Mouse (Mus musculus) stomach, embryonic 14.5 days (tissue): ENCODE results near the gene Sh3glb2. TPM values are rescaled to one million over a fixed set of nuclear protein-coding genes. Genes with fewer than 3 reads are reported as not detected.

Experiments used
- ATAC-seq: fragments of 200-750 bp; cut with Nextera tagmentation; 2 replicates; pipeline ENCODE4 v1.8.0; 2017; ENCODE audit warnings: low read depth, moderate TSS enrichment; ENCODE audit not compliant: insufficient number of reproducible peaks, insufficient read depth, low FRiP score
- H3K27ac ChIP-seq: fragments of 300-500 bp; sonication (generic); 2 replicates; pipeline ENCODE4 v1.5.1; 2014; ENCODE audit warnings: mild to moderate bottlenecking, low read length, moderate library complexity, mixed read lengths
- H3K27me3 ChIP-seq: fragments of 300-500 bp; sonication (generic); 2 replicates; pipeline ENCODE4 v1.6.1; 2014; ENCODE audit warnings: low read length, control low read depth, mixed read lengths; ENCODE audit not compliant: control insufficient read depth, insufficient read depth
- H3K36me3 ChIP-seq: fragments of 300-500 bp; sonication (generic); 2 replicates; pipeline ENCODE4 v1.6.1; 2014; ENCODE audit warnings: mild to moderate bottlenecking, control low read depth, low read length, moderate library complexity, mixed read lengths; ENCODE audit not compliant: control insufficient read depth, insufficient read depth
- H3K4me1 ChIP-seq: fragments of 300-500 bp; sonication (generic); 2 replicates; pipeline ENCODE4 v1.6.1; 2014; ENCODE audit warnings: low read length, control low read depth, mixed read lengths; ENCODE audit not compliant: control insufficient read depth, insufficient read depth
- H3K4me2 ChIP-seq: fragments of 300-500 bp; sonication (generic); replicated peaks from 2 replicates; pipeline ENCODE4 v1.6.1; 2014; ENCODE audit warnings: low read depth, low read length, control low read depth
- H3K4me3 ChIP-seq: fragments of 300-500 bp; sonication (generic); 2 replicates; pipeline ENCODE4 v1.5.1; 2014; ENCODE audit warnings: low read depth, low read length, control low read depth
- H3K9ac ChIP-seq: fragments of 300-500 bp; sonication (generic); replicated peaks from 2 replicates; pipeline ENCODE4 v1.6.1; 2014; ENCODE audit warnings: low read depth, mild to moderate bottlenecking, control low read depth, low read length, moderate library complexity, mixed read lengths
- H3K9me3 ChIP-seq: fragments of 300-500 bp; sonication (generic); 2 replicates; pipeline ENCODE4 v1.6.1; 2016; ENCODE audit warnings: low read depth, low read length, control low read depth; ENCODE audit not compliant: control insufficient read depth
- WGBS: fragments of 180-500 bp; shearing (Covaris S2); extraction: QIAGEN DNeasy Blood & Tissue Kit; methylation state at CpG from one replicate; pipeline ENCODE4 v1.1.7; 2014; 5-methylcytosine and 5-hydroxymethylcytosine counted together
- polyA plus RNA-seq: library from polyadenylated mRNA; unstranded; fragments of >200 nt; fragmentation: Nextera tagmentation; extraction: Ambion mirVana; gene quantifications from 2 replicates; pipeline ENCODE4 v1.2.1, GENCODE M21; 2014

Gene Sh3glb2
- polyA plus RNA-seq, 1 experiment from 2014 or later: 90.0 TPM

- ATAC-seq: no peak
- Histone ChIP-seq H3K4me2 (no peak overlapping the region), H3K4me1 (no peaks in the 10 kb centered on the region), H3K4me3 (no peak overlapping the region), H3K9me3 (no peaks in the 10 kb centered on the region), H3K36me3 (peaks cover 75% of the 10 kb centered on the region), H3K9ac (no peak overlapping the region), H3K27ac (no peak overlapping the region), H3K27me3 (no peaks in the 10 kb centered on the region)
- 85% methylated on average over 3 of the region's 3 CpGs for WGBS
These were observed 17.1 kb downstream of the Sh3glb2 start for GRCm38 (mm10) chr2:30342061-30342460.

- 79% methylated on average over 12 of the region's 12 CpGs for WGBS
- no peak overlapping the region for H3K4me3 ChIP-seq
- no peak overlapping the region for H3K27ac ChIP-seq
- H3K4me1 ChIP-seq: no peaks in the 10 kb centered on the region
- no peaks in the 10 kb centered on the region for H3K27me3 ChIP-seq
- no peak overlapping the region for H3K4me2 ChIP-seq
- H3K36me3 ChIP-seq: peaks cover 81% of the 10 kb centered on the region
- H3K9me3 ChIP-seq: no peaks in the 10 kb centered on the region
- no peak overlapping the region for H3K9ac ChIP-seq
- no peak for ATAC-seq
These were observed 22.0 kb downstream of the Sh3glb2 start for GRCm38 (mm10) chr2:30337179-30337578.

- Histone ChIP-seq H3K4me1 (no peaks in the 10 kb centered on the region), H3K36me3 (peaks cover 76% of the 10 kb centered on the region), H3K27ac (no peak overlapping the region), H3K4me3 (no peak overlapping the region), H3K9ac (no peak overlapping the region), H3K9me3 (no peaks in the 10 kb centered on the region), H3K27me3 (no peaks in the 10 kb centered on the region), H3K4me2 (no peak overlapping the region)
- 87% methylated on average over 16 of the region's 16 CpGs for WGBS
- no peak for ATAC-seq
These were observed 22.8 kb downstream of the Sh3glb2 start for GRCm38 (mm10) chr2:30336174-30336915.

- 88% methylated on average over 2 of the region's 2 CpGs for WGBS
- Histone ChIP-seq H3K9ac (no peak overlapping the region), H3K4me3 (no peak overlapping the region), H3K27me3 (no peaks in the 10 kb centered on the region), H3K36me3 (peaks cover 76% of the 10 kb centered on the region), H3K27ac (no peak overlapping the region), H3K4me1 (no peaks in the 10 kb centered on the region), H3K4me2 (no peak overlapping the region), H3K9me3 (no peaks in the 10 kb centered on the region)
- ATAC-seq: no peak
These were observed 23.8 kb downstream of the Sh3glb2 start for GRCm38 (mm10) chr2:30335324-30335723.

GRCm38 (mm10) chr2:30328791-30329190 lies 30.3 kb downstream of the Sh3glb2 start:
- no peaks in the 10 kb centered on the region for H3K9me3 ChIP-seq
- H3K4me3 ChIP-seq: no peak overlapping the region
- H3K36me3 ChIP-seq: peaks cover 76% of the 10 kb centered on the region
- no peaks in the 10 kb centered on the region for H3K4me1 ChIP-seq
- H3K4me2 ChIP-seq: no peak overlapping the region
- no peak for ATAC-seq
- no peak overlapping the region for H3K9ac ChIP-seq
- H3K27ac ChIP-seq: no peak overlapping the region
- WGBS: 89% methylated on average over 3 of the region's 3 CpGs
- no peaks in the 10 kb centered on the region for H3K27me3 ChIP-seq

- Histone ChIP-seq H3K4me3 (no peak overlapping the region), H3K27ac (no peak overlapping the region), H3K4me2 (no peak overlapping the region), H3K9me3 (no peaks in the 10 kb centered on the region), H3K27me3 (no peaks in the 10 kb centered on the region), H3K4me1 (no peaks in the 10 kb centered on the region), H3K9ac (no peak overlapping the region), H3K36me3 (peaks cover 72% of the 10 kb centered on the region)
- ATAC-seq: no peak
- WGBS: 91% methylated on average over 7 of the region's 7 CpGs
These were observed 31.9 kb downstream of the Sh3glb2 start for GRCm38 (mm10) chr2:30327276-30327675.

GRCm38 (mm10) chr2:30325296-30325695 lies 33.8 kb downstream of the Sh3glb2 start:
- Histone ChIP-seq H3K9me3 (no peaks in the 10 kb centered on the region), H3K27ac (no peak overlapping the region), H3K4me2 (no peak overlapping the region), H3K27me3 (no peaks in the 10 kb centered on the region), H3K36me3 (peaks cover 79% of the 10 kb centered on the region), H3K4me1 (no peaks in the 10 kb centered on the region), H3K9ac (no peak overlapping the region), H3K4me3 (no peak overlapping the region)
- ATAC-seq: no peak
- 93% methylated on average over 5 of the region's 5 CpGs for WGBS

- 91% methylated on average over 7 of the region's 7 CpGs for whole genome bisulfite sequencing
- H3K27ac ChIP-seq: no peak overlapping the region
- no peak overlapping the region for H3K4me3 ChIP-seq
- H3K9me3 ChIP-seq: no peaks in the 10 kb centered on the region
- no peaks in the 10 kb centered on the region for H3K4me1 ChIP-seq
- no peak for ATAC-seq
- H3K36me3 ChIP-seq: peaks cover 80% of the 10 kb centered on the region
- H3K9ac ChIP-seq: no peak overlapping the region
- no peaks in the 10 kb centered on the region for H3K27me3 ChIP-seq
- H3K4me2 ChIP-seq: no peak overlapping the region
These were observed 36.0 kb downstream of the Sh3glb2 start for GRCm38 (mm10) chr2:30323111-30323510.

GRCm38 (mm10) chr2:30319260-30319659 lies 39.9 kb downstream of the Sh3glb2 start:
- WGBS: 81% methylated on average over 4 of the region's 4 CpGs
- no peak for ATAC-seq
- no peaks in the 10 kb centered on the region for H3K9me3 ChIP-seq
- no peak overlapping the region for H3K27ac ChIP-seq
- H3K4me1 ChIP-seq: no peaks in the 10 kb centered on the region
- H3K36me3 ChIP-seq: peaks cover 79% of the 10 kb centered on the region
- no peak overlapping the region for H3K4me3 ChIP-seq
- no peaks in the 10 kb centered on the region for H3K27me3 ChIP-seq
- no peak overlapping the region for H3K9ac ChIP-seq
- H3K4me2 ChIP-seq: no peak overlapping the region
